Mouse (Mus musculus) kidney, adult 2 months (tissue): ENCODE measurements around the gene Brd9.
"Not testable (repeated sequence)": the region's sequence is repeated elsewhere in the genome, so short reads cannot be mapped to it uniquely, and the experiment has no call there.

Experiments used
- CTCF ChIP-seq: fragments of 200-500 bp; conservative IDR thresholded peaks from 2 replicates; pipeline ENCODE4 v1.5.1; 2011; ENCODE audit warnings: low read depth, mild to moderate bottlenecking, control low read depth, low read length, moderate library complexity, mixed read lengths; ENCODE audit not compliant: insufficient read depth, insufficient read length
- POLR2A ChIP-seq: fragments of 200-500 bp; IDR thresholded peaks from one replicate; pipeline ENCODE4 v1.6.1; 2011; ENCODE audit warnings: low read depth, low read length, control low read depth

DNA sequence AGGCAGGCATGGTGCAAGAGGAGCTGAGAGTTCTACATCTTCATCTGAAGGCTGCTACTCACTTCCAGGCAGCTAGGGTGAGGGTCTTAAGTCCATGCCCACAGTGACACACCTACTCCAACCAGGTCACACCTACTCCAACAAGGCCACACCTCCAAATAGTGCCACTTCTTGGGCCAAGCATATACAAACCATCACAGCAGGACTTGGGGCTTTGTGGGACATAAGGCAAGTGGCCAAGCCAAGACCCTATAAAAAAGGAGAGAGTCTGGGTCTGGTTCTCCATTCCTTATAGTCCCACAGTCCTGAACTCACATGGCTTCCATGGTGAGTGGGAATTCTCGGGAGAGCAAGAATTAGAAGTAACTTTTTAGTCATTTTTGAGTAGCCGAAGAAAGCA, 70.6 kb downstream of the Brd9 start:
- not testable (repeated sequence) for TF ChIP-seq CTCF, POLR2A
